Mouse (Mus musculus) cerebral cortex, adult 2 months (tissue): Measurements from ENCODE around the gene Ap1s3.

ENCODE experiments used
- WGBS: fragments of 180-500 bp; shearing (Covaris S2); methylation state at CpG from one replicate; pipeline ENCODE4 v1.1.7; 2018; 5-methylcytosine and 5-hydroxymethylcytosine counted together

The Ap1s3 gene

DNA sequence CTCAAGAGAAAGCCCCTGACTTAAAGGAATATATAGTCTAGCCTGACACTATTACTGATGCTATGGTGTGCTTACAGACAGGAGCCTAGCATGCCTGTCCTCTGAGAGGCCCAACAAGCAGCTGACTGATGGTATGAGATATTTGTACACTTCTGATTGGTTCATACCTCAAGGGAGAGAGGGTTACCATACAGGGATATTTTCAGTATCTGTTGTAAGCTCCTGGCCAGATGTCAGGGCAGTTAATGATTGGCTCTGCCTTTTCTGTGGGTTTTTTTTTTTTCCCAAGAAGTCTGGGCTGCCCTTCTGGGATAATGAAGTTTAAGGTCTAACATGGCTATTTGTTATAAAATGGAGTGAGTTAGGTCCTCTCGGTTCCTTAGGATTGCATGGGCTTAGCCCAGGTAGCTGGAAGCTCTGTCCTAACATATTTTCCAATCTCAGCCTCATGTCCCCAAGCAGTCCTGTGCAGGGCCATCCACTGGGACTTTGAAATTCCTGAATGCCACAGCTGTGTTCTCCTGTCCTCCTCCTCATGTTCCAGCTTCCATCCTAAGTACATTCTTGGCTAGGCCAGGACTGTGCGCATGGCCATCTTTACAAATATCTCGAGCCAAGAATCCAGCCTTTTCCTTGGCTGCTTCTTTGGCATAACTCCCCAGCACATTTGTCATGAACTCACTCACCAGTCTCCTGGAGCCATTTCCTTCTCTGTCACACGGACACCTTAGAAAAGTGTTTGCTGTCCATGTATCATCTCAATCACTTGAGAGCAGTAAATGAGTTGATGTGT, 81.6 kb downstream of the Ap1s3 start:
- WGBS, result 75% methylated on average over 4 of the region's 4 CpGs

DNA sequence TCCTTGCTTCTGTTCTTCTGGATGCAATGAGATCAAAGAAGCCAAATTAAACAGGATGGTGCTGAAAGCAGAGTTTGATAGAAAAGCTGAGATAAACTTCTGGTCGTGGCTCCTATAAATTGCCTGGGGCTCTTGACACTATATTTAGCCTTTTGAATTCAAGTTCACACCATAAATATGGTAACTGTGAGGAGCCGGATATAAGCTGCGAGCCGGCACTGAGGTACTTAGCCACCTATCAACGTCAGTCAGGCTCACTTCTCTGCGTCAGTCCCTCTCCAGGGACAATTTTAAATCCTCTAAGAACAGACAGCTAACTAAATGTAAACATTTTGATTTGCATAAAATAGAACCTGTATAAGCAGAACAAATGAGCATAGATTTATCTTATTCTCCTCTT, 82.3 kb downstream of the Ap1s3 start:
- WGBS, result 70% methylated on average over 6 of the region's 6 CpGs

DNA sequence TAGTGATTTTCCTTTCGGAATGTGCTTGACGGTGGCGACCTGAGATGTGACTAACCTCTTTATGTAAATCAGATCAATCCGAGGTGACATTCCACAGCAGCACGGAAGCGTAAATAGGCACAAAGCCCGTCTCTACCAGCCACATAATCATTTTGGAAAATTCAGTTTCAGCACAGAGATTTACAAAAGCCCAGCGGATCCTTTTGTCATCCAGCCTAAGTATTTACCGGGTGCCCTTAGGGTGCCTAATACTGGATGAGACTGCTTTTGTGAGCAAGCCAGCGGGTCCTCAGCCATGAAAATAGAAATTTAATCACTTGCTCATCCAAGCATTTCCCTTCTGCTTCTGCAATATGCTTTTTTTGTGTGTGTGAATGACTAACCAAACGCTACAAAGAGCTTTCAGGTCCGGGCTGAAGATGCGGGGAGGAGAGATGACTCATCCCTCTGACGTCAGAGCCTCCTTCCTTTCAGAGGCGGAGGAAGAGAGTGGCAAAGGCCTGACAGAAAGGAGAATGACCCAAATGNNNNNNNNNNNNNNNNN, 90.6 kb downstream of the Ap1s3 start:
- 1% methylated on average over 15 of the region's 15 CpGs for WGBS

DNA sequence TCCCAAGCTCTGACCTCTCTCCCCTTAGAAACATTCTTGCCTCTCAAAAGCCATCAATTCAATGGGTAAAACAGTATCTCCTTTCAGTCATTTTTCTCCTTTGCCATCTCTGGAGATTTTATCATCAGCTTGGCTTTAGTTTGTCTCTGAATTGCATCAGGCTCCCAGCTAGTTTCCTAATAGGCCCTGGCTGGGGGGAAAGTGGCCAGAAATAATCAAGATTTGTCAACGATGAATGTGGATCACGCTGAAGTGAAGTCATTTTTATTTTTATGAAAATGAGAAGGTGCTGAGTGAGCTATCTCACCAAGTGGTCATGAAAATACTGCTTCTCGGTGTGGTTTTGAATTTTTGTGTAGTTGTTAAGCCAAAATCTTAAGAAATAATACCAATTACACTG, 94.4 kb downstream of the Ap1s3 start:
- 84% methylated on average over 3 of the region's 3 CpGs for WGBS

DNA sequence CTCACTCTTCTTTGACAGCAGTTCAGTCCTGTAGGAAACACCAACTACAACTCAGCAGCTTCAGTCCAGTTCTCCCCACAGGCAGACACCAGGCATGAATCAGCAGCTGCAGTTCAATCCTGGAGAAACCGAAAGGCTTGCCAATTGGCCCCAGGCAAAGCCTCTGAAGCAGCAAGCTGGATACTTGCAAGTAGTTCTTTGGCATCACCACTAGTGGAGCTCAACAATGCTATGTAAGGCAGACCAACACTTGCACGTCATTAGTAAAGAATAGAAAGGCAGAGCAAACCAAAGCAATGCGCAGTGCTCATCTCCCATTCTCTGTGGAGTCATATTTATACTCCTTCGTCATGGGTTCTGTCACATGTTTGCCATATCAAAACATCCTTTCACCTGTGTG, 99.9 kb downstream of the Ap1s3 start:
- WGBS, result 78% methylated on average over 4 of the region's 4 CpGs

DNA sequence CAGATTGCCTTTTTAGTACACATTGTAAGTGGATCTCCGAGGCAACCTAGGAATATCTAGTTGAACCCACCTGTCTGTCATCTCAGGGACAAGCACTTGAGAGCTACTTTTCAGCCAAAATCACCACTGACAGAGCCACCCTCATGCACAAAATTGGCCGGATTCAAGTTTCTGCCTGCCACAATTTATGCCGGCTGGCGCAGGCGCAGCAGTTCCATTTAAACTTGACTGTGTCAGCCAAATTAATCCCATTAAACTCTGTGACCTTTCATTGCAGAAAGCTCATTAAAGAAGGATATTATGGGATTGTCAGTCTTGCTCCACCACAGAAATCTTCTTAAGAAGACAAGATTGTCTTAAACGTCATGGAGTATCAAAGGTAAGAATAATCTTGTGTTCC, 100.6 kb downstream of the Ap1s3 start:
- WGBS, result 67% methylated on average over 6 of the region's 6 CpGs

DNA sequence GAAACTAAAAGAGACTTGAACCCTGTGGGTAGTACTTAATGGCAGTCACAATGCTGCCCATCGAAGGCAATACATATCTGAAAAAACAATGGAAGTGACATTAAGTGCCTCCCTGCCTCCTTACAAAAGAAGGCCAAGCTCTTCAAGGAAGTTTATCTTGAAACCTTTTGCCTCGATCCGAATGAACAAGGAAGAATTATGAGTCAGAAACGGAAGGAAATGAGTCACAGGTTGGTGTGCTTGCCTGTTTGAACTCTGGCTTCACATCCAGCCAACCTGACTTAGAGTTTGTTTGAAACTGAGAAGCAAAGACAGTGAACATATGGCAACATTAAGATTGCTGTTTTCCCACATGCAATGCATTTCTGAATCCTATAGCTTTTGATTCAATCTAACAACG, 110.6 kb downstream of the Ap1s3 start:
- WGBS, result 61% methylated on average over 5 of the region's 5 CpGs
